Mouse (Mus musculus) CH12.LX (cell line): Measurements from ENCODE around the gene Gm9857.

Experiments used
- CHD1 ChIP-seq: IDR thresholded peaks from 2 replicates; pipeline ENCODE4 v1.6.1; 2012; ENCODE audit warnings: low read depth, low read length, improper control_type of control experiment, inconsistent platforms
- CTCF ChIP-seq, 2 experiments: IDR thresholded peaks in 1 of 2; conservative IDR thresholded peaks in 1 of 2; 2 replicates each; pipeline ENCODE4 v1.5.1; 2011 to 2012; ENCODE audit warnings: low read depth in 2 of 2, low read length in 2 of 2, improper control_type of control experiment in 1 of 2, inconsistent platforms in 1 of 2, mild to moderate bottlenecking in 1 of 2, moderate library complexity in 1 of 2
- EP300 ChIP-seq: IDR thresholded peaks from 2 replicates; pipeline ENCODE4 v1.6.1; 2011; ENCODE audit warnings: low read length, improper control_type of control experiment
- JUND ChIP-seq: conservative IDR thresholded peaks from 2 replicates; pipeline ENCODE4 v1.6.1; 2011; ENCODE audit warnings: low read depth, low read length, improper control_type of control experiment
- MAFK ChIP-seq: IDR thresholded peaks from 2 replicates; pipeline ENCODE4 v1.6.1; 2011; ENCODE audit warnings: low read length, improper control_type of control experiment; ENCODE audit not compliant: insufficient replicate concordance
- POLR2A ChIP-seq: IDR thresholded peaks from 2 replicates; pipeline ENCODE4 v1.6.1; 2011; ENCODE audit warnings: low read depth, mild to moderate bottlenecking, improper control_type of control experiment, low read length
- POLR2AphosphoS2 ChIP-seq: IDR thresholded peaks from 2 replicates; pipeline ENCODE4 v1.6.1; 2011; ENCODE audit warnings: low read depth, low read length, improper control_type of control experiment
- TBP ChIP-seq: conservative IDR thresholded peaks from 2 replicates; pipeline ENCODE4 v1.6.1; 2011; ENCODE audit warnings: low read depth, low read length, improper control_type of control experiment
- TCF12 ChIP-seq: IDR thresholded peaks from 2 replicates; pipeline ENCODE4 v1.6.1; 2014; ENCODE audit warnings: low read depth, mild to moderate bottlenecking, inconsistent platforms, low read length, improper control_type of control experiment
- UBTF ChIP-seq: IDR thresholded peaks from 2 replicates; pipeline ENCODE4 v1.6.1; 2012; ENCODE audit warnings: low read depth, mild to moderate bottlenecking, inconsistent platforms, low read length, improper control_type of control experiment, moderate library complexity
- ZMIZ1 ChIP-seq: IDR thresholded peaks from 2 replicates; pipeline ENCODE4 v1.6.1; 2012; ENCODE audit warnings: low read depth, mild to moderate bottlenecking, inconsistent platforms, low read length, improper control_type of control experiment

DNA sequence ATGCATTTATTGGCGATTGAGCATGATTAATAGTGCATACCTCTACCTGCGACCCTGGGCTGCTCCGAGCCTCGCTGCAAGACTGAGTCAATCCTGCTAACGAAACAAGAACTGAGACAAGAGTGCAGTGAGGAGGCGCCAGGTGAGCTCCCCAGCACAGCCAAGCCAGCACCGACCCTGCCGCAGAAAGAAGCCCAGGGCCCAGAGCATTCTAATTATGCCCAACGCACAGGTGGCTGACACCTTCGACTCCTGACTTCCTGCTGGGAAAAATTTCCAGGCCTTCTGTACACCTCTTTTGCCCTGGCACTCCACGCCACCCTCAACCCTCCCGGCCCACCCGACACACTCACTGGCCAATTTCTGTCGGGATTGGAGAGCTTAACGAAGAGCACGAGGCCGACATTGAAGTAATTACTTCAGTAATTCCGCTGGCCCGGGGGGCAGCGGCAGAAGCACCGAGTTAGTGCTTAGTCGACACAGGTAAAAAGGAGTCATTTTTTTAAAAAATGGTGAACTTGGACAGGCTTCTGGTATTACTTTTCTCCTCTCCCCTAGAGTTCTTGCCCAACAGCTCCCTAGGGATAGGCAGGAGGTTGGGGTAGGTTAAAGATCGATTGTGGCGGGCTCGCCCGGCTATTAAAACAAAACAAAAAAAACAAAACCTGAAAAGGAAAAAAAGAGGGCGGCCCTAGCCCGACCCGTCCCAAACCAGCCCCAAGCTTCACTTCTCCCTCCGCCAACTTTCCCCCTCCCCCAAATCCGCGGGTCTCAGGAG lies 29.8 kb downstream of the Gm9857 start:
- TF ChIP-seq CHD1: no peak
- TF ChIP-seq TBP: no peak
- TF ChIP-seq CTCF (conservative IDR thresholded peaks at IDR 0.05 in 1 of 2, IDR thresholded peaks at IDR 0.05 in 1 of 2; ENCODE audit: low read depth in 2 of 2, low read length in 2 of 2): no peak
- TF ChIP-seq UBTF: peak; percentile 77
- TF ChIP-seq MAFK: no peak
- TF ChIP-seq ZMIZ1: no peak
- TF ChIP-seq POLR2AphosphoS2: no peak
- peak; percentile 57 for TF ChIP-seq TCF12
- no peak for TF ChIP-seq JUND
- 0 out of 2 replicates have a peak, but pooled peaks have one; percentile 19 for TF ChIP-seq POLR2A
- peak; percentile 66 for TF ChIP-seq EP300
